Mouse (Mus musculus): ENCODE measurements around the gene Spock1. TPM values are rescaled to one million over a fixed set of nuclear protein-coding genes. Genes with fewer than 3 reads are reported as not detected.

The Spock1 gene
- polyA plus RNA-seq, 3 experiments from 2014 or later = not detected

- no peak for ATAC-seq
Observed at GRCm38 (mm10) chr13:57798633-57799032, 109.5 kb downstream of the Spock1 start.

GRCm38 (mm10) chr13:57796951-57797692, 111.0 kb downstream of the Spock1 start:
- ATAC-seq = no peak

- ATAC-seq = no peak
Observed at GRCm38 (mm10) chr13:57793643-57794240, 114.4 kb downstream of the Spock1 start.

- no peak for ATAC-seq
Observed at GRCm38 (mm10) chr13:57789796-57790195, 118.3 kb downstream of the Spock1 start.

GRCm38 (mm10) chr13:57788299-57788698, 119.8 kb downstream of the Spock1 start:
- no peak for ATAC-seq

GRCm38 (mm10) chr13:57786278-57786677, 121.9 kb downstream of the Spock1 start:
- ATAC-seq = no peak

GRCm38 (mm10) chr13:57782975-57783374, 125.2 kb downstream of the Spock1 start:
- ATAC-seq = no peak

- no peak for ATAC-seq
Observed at GRCm38 (mm10) chr13:57782107-57782561, 126.0 kb downstream of the Spock1 start.

GRCm38 (mm10) chr13:57779146-57779545, 129.0 kb downstream of the Spock1 start:
- ATAC-seq = no peak

GRCm38 (mm10) chr13:57778524-57778923, 129.6 kb downstream of the Spock1 start:
- ATAC-seq = no peak

- ATAC-seq = no peak
Observed at GRCm38 (mm10) chr13:57771998-57772397, 136.1 kb downstream of the Spock1 start.

- no peak for ATAC-seq
Observed at GRCm38 (mm10) chr13:57766721-57767120, 141.4 kb downstream of the Spock1 start.

- no peak for ATAC-seq
Observed at GRCm38 (mm10) chr13:57761122-57761521, 147.0 kb downstream of the Spock1 start.

- no peak for ATAC-seq
Observed at GRCm38 (mm10) chr13:57760618-57761017, 147.5 kb downstream of the Spock1 start.

GRCm38 (mm10) chr13:57756316-57756715, 151.8 kb downstream of the Spock1 start:
- ATAC-seq = no peak

GRCm38 (mm10) chr13:57750831-57751230, 157.3 kb downstream of the Spock1 start:
- ATAC-seq = no peak

GRCm38 (mm10) chr13:57744667-57745066, 163.5 kb downstream of the Spock1 start:
- ATAC-seq = no peak

GRCm38 (mm10) chr13:57741186-57741585, 166.9 kb downstream of the Spock1 start:
- ATAC-seq = no peak

GRCm38 (mm10) chr13:57740473-57740872, 167.7 kb downstream of the Spock1 start:
- no peak for ATAC-seq

- no peak for ATAC-seq
Observed at GRCm38 (mm10) chr13:57736060-57736459, 172.1 kb downstream of the Spock1 start.

- ATAC-seq = no peak
Observed at GRCm38 (mm10) chr13:57734549-57734948, 173.6 kb downstream of the Spock1 start.

- no peak for ATAC-seq
Observed at GRCm38 (mm10) chr13:57733521-57733920, 174.6 kb downstream of the Spock1 start.

- ATAC-seq = no peak
Observed at GRCm38 (mm10) chr13:57732251-57732650, 175.9 kb downstream of the Spock1 start.

GRCm38 (mm10) chr13:57727716-57728115, 180.4 kb downstream of the Spock1 start:
- ATAC-seq = no peak

Measured in inflammation-experienced regulatory T-cells, adult 6 months (primary cell).